Mouse (Mus musculus) right cerebral cortex, adult 18-20 months (tissue): ENCODE measurements around the gene Atrip.

Source experiments
- DNase-seq: peaks from one replicate; pipeline ENCODE4 v3.0.0; 2022; ENCODE audit warnings: mixed read lengths

Atrip gene

DNA sequence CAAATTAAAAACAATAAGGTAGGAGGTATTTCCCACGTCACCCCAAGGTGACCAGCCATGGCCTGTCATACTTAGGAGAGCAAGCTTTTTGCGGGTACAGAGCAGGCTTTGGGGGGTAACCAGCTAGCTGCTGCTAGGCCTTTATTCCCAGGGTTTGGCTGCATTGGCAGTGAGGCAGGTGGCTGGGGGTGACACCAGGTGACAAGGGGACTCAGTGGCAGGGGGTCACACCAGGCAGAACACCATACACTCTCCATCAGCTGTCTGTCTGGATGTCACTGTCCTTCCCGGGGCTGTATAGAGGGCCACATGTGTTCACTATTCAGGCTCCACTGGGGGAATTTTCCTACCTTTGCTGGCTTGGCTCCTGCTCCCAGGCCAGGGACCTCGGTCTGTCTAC lies 17.0 kb downstream of the Atrip start:
- DNase-seq, result no peak

DNA sequence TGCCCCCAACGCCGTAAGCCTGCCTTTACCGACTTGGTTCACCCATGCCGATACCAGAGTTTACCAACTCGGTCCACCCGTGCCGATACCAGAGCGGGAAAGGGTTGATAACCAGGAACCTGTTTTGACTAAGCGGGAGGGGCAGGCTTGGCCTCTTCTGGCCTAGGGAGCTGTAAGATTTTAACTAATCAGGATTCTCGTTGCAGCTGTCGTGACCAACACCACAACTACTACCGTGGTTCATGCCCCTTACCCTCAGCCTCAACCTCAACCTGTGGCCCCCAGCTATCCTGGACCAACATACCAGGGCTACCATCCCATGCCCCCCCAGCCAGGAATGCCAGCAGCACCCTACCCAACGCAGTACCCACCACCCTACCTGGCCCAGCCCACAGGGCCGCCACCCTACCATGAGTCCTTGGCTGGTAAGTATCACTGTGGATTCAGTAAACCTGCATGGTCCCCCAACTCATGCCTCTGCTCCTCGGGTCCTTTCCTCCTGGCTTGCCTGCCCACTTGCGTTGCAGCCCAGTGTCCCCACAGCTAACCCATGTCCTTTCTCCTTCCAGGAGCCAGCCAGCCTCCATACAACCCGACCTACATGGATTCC lies 17.7 kb downstream of the Atrip start:
- DNase-seq, result no peak

DNA sequence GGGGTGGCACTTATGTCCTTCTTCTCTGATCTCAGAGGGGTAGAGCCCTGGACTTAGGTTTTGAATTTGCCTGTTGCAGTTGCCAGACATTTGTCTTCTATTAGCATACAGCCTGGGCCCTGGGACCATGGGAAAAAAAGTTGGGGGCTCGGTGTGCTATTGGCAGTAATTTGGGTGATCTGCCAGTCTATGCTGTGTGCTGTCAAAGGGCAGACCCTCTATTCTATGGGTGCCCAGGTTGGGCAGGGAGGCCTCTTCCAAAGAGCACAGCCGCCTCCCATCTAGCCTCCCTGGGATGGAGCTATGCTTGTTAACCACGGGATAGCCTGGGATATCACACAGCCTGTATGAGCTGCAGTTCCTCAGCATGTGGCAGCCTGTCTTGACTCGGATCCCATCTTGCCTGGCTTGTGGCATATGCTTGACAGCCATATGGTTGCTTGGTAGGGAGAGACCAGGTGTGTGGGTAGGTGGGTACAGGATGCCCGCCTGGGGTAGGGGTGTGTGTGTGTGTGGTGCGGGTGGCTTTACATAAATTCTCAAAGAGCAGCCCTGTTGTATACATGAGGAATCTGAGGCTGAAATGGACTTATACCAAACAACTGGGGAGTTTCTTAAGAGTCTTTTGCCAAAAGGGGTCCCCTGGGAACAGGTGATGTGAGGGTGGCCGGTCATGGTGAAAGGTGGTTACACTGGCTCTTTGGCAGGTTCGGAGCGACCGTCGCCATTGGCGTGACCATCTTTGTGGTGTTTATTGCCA lies 18.5 kb downstream of the Atrip start:
- DNase-seq, result no peak

DNA sequence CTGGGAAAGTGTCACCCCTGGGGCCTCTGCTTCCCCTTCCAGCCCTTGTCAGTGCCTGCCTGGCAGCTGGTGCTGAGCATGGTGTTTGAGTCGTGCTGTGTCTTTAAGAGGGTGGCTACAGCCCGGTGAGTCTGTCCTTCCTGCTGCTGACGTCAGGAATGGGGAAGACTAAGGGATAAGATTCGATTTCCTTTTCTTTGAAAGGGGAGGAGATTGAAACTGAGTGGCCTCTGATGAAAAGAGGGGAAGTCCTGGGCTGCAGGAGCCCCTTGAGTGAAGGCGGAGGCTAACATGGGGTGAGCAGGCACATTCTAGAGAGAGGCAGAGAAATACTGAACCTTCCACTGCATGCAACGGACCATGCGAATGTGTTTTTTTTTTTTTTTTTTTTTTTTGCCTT lies 19.2 kb downstream of the Atrip start:
- peak; percentile 84 for DNase-seq

DNA sequence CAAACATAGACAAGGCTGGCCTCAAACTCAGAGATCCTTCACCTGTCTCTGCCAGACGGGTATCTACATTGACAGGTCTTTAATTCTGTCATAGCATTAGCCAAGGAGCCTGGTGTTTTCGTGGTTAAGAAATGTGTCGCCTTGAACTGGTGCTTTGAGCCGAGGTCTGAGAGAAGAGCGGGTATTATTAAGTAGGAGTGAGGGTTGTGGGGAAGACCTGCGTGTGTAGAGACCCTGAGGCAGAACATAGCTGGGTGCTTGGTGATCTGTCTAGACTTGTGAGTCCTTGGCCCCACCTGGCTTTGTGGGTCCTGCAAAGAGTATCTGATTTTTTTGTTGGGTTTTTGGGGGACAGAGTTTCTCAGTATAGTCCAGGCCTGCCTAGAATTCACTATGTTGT lies 20.1 kb downstream of the Atrip start:
- DNase-seq, result no peak

DNA sequence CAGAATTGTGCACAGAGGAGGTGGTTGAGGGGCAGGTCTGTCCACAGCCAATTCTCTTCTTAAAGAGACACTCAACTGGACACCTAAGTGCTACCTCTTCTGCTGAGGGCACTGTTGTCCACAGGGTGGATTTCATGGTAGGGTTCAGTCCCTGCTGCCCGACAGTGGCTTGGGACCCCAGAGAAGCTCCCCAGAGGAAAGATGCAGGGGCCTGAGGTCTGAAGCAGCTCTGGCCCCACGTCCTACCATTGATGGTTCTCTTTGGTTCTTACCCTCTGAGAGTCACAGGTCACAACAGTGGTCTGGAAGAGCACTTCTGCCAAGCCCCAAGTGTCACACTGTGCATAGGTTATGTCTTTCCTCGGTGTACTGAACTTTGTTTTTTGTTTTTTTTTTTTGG lies 20.6 kb downstream of the Atrip start:
- DNase-seq, result no peak

DNA sequence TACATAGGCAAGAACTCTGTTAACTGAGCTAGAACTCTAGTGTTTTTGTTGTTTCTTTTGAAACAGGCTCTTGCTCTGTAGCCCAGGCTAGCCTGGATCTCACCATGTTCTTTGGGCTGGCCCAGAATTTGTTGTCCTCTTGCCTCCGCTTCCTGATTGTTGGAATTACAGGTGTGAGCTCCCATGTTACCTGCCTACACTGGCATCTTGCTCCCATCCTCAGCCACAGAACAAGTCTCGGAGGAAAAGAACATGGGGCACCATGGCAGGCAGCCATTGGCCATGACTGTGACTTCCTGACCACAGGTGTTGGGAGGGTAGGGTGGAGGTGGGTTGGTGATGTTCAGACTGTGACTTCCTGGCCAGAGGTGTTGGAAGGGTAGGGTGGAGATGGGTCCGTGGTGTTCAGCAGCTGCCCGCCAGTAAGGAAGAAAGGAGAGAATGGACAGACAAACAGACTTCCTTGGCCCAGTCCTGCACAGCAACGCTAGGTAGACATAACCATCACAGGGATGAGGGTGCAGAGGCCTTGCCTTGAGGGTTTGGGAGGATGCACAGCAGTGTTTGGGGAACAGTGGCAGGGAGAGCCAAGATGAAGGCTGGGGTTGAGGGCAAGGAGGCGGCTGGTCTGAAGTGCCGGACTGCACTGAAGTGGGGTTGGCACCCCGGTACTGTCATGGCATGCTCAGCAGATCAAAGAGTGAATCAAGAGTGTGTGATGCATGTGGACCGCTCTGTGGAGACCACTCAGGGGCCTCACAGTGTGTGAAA lies 21.2 kb downstream of the Atrip start:
- no peak for DNase-seq

DNA sequence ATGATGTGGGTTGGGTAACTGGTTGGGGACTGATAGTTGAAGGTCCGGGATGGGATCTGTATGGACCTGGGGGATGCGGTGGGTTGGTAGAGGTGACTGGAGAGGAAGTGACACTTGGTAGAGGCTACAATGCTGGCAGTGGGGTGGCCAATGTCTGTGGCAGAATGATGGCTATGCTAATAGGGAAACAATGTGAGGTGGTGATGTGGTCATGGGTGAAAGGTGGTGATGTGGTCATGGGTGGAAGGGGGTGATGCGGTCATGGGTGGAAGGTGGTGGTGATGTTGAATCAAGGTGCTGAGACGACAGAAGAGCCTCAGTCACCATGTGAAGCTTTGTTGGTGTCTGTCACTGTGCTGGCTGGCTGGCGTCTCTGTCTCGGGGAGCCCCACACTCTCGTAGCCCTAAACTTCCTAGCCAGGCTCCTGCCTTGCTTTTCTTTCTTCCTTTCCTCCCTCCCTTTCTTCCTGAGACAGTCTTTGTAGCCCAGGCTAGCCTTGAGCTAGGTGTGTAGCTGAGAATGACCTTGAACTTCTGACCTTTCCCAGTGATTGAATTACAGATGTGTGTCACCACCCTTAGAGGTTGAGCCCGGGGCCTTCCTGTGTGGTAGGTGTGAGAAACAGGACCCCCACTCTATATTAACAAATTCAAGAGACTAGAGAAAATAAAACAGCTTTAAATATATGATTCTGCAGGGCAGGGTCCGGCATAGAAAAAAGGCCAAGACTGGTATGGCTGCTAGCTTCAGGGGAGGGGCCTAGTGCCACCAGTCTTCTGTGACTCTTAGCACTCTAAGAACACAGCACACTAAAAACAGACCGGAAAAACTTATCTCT lies 22.1 kb downstream of the Atrip start:
- no peak for DNase-seq

DNA sequence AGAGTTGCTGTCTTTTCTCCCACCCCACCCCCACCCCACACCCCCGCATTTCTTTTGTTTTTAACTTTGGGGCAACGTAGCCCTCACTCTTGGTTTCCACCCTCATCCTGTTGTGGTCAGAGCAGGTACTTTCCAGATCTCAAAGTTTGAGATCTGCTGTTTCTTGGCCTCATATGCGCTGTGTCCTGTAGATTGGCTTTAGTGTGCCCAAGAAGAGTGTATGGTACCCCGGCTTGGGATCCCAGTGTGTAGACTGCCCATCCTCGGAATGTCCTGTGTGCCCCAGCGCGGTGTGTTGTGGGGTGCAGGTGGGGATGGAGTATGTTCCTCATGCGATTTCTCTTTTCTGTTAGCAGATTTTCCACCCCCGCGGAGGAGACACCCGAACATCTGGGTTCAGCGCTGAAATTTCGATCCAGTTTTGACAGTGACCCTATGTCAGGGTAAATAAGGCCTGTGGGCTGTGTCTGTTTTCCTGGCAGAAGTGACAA lies 22.9 kb downstream of the Atrip start:
- no peak for DNase-seq

DNA sequence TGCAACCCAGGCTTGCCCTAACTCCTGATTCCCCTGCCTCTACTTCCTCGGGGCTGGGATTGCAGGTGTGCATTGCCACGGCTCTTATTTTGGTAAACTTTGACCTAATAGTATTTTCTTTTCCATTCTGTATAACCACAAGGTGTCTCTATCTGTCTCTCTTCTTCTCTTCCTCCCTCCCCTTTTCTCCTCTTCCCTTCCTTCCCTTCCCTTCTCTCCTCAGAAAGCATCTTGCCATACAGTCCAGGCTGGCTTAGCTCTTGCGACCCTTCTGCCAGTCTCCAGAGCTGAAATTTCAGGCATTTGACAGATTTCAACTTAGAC lies 23.3 kb downstream of the Atrip start:
- DNase-seq, result no peak

DNA sequence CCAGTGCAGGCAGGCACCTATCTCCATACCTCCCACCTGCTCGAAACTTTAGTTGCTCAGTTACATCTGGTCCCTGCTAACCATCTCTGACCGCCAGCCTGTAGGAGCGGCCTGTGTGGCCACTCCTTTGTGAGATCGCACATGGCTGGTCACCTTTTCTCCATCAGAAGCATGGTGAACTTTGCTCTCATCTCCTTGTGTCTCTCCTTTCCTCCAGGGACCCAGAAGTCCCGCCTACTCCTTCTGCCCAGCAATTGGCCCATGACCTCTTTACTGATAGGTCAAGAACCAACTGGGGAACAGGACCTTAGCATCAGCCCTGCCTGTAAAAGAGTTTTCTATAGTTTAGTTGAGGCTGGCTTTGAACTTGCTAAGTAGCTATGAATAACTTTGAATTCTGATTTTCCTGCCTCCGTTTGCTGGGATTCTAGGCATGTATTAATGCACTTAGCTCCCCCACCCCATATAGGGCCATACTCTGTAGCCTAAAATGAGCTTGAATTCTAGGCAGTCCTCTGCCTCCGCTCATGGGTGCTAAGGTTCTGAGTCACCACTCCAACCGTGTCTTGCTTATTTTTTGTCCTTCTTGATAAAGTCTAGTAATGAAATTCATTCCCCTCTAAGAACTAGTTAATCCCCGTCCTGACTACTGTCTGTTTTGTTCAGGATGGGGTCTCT lies 23.8 kb downstream of the Atrip start:
- DNase-seq, result no peak

DNA sequence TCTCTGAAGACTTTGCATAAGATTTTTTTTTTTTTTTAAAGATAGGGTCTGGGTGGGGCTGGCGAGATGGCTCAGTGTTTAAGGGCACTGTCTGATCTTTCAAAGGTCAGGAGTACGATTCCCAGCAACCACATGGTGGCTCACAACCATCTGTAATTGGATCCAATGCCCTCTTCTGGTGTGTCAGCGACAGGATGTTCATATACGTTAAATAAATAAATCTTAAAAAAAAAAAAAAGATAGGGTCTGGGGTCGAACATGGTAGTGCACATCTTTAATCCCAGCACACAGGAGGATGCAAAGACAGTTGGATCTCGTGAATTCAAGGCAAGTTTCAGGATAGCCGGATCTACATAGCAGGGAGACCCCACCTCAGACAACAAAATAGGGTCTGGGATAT lies 24.6 kb downstream of the Atrip start:
- no peak for DNase-seq

DNA sequence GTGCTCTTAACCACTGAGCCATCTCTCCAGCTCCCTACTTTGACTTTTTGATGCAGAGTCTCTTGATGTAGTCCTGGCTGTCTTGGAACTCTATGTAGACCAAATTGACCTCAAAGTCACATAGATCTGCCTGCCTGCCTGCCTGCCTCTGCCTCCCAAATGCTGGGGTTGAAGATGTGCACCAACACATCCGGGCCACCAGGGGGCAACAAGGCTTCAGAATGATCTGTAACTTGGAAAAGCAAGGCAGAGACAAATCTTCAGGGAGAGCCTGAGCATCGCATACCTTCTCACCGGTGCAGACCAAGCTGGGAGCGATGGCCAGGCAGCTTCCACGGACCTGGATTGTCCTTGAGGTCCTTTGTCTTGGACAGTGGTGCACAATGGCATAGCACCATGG lies 27.6 kb downstream of the Atrip start:
- DNase-seq, result no peak

DNA sequence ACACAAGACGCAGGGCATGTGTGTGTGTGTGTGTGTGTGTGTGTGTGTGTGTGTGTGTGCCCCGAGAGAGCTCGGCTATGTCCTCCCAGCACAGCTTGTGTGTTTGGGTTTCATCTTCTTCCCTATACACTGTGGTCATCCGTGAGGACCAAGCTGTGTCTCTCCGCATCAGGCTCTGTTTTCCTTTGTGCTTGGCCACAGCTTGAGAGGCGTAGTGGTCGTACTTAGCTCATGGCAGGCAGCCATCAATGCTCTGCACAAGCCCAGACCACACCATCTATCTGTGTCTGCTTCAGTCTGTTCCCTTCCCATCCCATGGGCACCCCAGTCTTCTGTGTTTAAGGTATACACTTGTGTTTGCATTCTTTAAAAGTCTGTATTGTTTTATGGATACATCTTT lies 32.6 kb downstream of the Atrip start:
- DNase-seq, result no peak

DNA sequence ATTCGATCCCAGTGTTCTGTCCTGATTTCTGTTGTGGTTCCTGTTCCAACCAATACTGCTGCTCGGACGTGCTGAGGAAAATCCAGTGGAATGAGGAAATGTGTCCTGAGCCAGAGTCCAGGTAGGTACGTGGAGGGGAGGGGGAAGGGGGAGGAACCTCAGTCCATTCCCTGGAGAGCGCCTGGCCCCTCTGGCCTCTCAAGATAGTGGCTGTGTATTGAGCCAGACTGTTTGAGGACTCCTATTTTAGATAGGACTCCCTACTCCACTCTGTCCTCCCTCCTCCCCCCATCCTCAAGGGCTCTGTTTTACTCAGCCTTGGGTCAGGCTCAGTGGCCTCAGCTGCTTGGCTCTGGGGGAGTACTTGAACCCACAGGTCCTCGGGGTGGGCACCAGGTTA lies 33.0 kb downstream of the Atrip start:
- no peak for DNase-seq

DNA sequence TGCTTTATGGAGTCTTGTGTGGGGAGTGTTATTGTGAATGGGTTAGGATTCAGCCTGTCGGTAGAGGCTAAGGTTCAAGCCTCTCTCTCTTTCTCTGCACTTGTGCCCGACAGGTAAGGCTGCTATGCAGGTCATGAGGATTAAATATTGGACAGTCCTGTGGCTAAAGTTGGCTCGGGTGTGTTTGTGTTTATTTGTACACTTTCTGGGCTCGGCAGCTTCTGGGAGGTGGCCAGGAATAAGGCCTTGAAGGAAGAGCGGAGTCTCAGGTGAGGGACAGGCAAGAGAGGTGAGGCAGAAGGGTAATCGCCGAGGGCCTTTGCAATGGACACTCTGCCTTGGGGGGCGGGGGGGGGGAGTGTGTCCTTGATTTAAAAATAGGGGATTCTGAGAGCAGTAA lies 33.7 kb downstream of the Atrip start:
- no peak for DNase-seq

DNA sequence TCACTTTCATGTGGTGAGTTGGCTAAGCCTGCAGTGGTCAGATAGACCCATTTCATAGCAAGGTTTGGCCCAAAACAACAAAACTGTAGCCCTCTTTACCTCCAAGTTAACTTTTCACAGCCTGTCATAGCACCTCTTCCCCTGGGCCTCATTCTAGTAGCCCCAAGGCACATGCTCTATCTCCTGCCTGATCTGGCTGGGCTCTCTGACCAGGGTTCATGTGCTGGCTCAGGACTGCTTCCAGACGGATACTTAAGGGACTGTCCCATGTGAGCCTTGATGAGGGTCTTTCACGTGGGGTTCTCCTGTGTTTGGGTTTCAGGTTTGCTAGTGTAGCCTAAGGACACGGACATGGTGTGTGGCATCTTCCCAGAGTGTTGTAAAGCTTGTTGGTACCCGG lies 34.2 kb downstream of the Atrip start:
- DNase-seq, result no peak

DNA sequence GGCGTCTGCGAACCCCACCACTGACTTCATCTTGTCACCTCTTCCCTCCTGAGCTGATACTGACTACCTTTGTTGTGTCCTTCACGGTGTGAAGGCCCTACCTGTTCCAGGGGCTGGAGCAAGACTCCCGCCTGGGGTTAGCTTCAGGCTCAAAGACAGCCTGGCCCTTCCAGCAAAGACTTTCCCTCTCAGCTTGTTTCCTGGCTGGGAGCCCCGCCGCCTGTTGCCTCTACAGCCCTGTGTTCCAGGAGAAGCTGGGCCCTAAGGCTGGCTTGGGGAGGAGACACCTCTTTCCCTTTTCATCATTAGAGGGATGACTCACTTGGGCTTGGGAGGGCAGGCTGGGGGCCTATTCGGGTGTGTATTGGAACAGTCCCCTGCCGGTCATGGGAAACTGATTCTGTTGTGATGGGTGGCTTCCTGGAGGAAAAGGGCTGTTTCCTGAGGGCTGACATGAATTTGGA lies 35.0 kb downstream of the Atrip start:
- DNase-seq, result no peak

DNA sequence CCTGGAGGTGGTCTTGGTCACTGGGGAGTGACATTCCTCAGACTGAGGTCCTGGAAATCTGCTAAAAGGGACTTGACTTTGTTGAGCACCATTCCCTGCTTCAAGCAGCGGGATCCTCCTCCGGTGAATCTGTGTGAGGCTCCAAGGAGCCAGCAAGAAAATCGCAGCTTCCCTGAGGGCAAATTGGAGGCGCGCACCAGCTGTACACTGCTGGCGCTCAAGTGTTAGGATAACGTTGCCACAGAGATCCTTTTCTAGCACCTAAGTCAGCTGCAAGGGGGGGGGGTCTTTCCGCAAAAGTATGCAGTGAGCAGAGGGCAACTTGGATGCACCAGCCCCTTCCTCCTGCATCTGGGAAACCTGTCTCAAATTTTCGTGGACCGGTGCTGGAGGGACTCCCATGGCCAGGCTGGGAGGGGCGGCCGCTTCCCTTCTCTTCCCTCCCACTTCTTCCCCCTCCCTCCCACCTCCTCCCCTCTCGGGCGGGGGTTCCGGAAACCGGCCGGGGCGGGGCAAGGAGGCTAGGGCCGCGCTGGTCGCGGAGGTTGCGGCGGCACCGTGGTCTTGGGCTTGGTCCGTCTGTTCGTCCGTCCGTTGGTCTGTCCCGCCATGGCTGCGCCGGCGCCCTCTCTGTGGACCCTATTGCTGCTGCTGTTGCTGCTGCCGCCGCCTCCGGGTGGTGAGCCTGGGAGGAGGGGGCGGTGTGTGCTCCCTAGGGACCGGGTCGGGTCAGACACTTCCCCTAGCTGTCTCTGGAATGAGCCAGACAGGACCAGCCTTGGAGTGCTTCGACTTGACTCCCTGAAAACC lies 35.6 kb downstream of the Atrip start, which contains the start of gene Shisa5:
Gene Shisa5, plus strand, starts transcription at position 480 of the 810 bp plus-strand sequence.
- DNase-seq, result no peak

DNA sequence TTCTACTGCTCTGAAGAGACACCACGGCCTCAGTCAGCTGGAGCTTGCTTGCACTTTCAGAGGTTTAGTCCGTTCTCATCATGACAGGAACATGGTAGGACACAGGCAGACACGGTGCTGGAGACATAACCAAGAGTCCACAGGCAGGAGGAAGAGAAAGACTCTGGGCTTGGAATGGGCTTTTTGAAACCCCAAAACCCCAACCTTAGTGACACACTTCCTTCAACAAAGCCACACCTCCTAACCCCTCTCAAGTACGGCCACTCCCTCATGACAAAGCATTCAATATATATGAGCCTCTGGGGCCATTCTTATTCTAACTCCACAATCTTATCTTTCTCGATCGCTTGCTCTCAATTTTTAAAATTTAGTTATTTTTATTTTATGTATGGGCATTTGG lies 41.5 kb downstream of the Atrip start:
- DNase-seq, result no peak

DNA sequence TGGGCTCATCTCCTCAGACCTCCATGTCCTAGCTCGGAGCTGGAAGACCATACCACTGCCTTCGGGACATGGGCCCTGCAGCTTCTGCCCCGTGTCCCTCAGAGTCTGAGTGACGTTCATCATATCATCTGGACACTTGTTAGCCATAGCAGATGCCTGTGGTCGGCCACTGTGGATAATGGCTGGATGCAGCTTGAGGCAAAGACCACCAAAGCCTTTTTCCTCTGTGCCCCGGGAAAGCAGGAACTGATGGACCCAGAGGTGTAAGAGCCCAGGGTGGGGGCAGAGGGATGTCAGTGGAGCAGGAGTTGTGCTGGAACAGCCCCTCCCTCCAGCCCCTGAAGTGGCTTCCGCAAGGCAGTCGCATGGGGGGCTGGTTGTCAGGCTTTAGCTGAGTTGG lies 42.2 kb downstream of the Atrip start:
- DNase-seq, result no peak

DNA sequence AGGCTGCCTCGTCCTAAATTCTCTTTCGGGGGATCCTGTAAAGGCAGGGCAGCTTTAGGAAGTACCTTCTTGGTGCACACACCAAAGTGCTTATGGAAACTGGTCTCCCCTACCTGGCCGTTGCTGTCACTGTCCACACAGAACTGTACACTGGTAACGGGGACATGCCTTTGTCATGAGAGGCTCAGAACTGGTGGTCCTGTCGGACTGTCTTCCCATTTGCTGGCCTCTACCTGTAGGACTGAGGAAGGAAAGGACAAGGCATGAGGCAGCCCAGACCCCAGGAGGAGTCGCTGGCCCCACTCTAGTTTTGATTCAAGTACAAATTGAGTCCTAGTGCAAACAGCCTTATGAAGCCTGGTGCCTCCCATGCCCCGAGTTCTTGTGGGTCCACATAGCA lies 42.9 kb downstream of the Atrip start:
- DNase-seq, result no peak
